Mouse (Mus musculus) embryonic facial prominence, embryonic 14.5 days (tissue): ENCODE results near the gene Frat2. TPM values are rescaled to one million over a fixed set of nuclear protein-coding genes. Genes with fewer than 3 reads are reported as not detected.

Experiments
- ATAC-seq: fragments of 200-750 bp; cut with Nextera tagmentation; 2 replicates; pipeline ENCODE4 v1.8.0; 2017; ENCODE audit warnings: low read depth, moderate number of reproducible peaks, moderate TSS enrichment
- DNase-seq: peaks from one replicate; pipeline ENCODE4 v3.0.0-alpha.2; 2015; ENCODE audit warnings: low spot score
- H3K27ac ChIP-seq: fragments of 300-500 bp; sonication (generic); replicated peaks from 2 replicates; pipeline ENCODE4 v1.5.1; 2014; ENCODE audit warnings: low read depth, mild to moderate bottlenecking, low read length, moderate library complexity
- H3K27me3 ChIP-seq: fragments of 300-500 bp; sonication (generic); replicated peaks from 2 replicates; pipeline ENCODE4 v1.6.1; 2014; ENCODE audit warnings: low read length; ENCODE audit not compliant: control insufficient read depth, insufficient read depth
- H3K36me3 ChIP-seq: fragments of 300-500 bp; sonication (generic); 2 replicates; pipeline ENCODE4 v1.6.1; 2014; ENCODE audit warnings: low read length, mixed read lengths; ENCODE audit not compliant: control insufficient read depth, insufficient read depth
- H3K4me1 ChIP-seq: fragments of 300-500 bp; sonication (generic); 2 replicates; pipeline ENCODE4 v1.6.1; 2014; ENCODE audit warnings: antibody characterized with exemption, low read length; ENCODE audit not compliant: control insufficient read depth, insufficient read depth
- H3K4me2 ChIP-seq: fragments of 300-500 bp; sonication (generic); 2 replicates; pipeline ENCODE4 v1.6.1; 2014; ENCODE audit warnings: low read depth, mild to moderate bottlenecking, low read length, moderate library complexity, mixed read lengths
- H3K4me3 ChIP-seq: fragments of 300-500 bp; sonication (generic); 2 replicates; pipeline ENCODE4 v1.5.1; 2014; ENCODE audit warnings: low read depth, mild to moderate bottlenecking, low read length
- H3K9ac ChIP-seq: fragments of 300-500 bp; sonication (generic); 2 replicates; pipeline ENCODE4 v1.6.1; 2014; ENCODE audit warnings: low read depth, mild to moderate bottlenecking, low read length, moderate library complexity, mixed read lengths
- H3K9me3 ChIP-seq: fragments of 300-500 bp; sonication (generic); 2 replicates; pipeline ENCODE4 v1.6.1; 2016; ENCODE audit warnings: low read length; ENCODE audit not compliant: control insufficient read depth
- WGBS: fragments of 180-500 bp; shearing (Covaris S2); extraction: QIAGEN DNeasy Blood & Tissue Kit; methylation state at CpG from one replicate; pipeline ENCODE4 v1.1.7; 2014; 5-methylcytosine and 5-hydroxymethylcytosine counted together
- polyA plus RNA-seq: library from polyadenylated mRNA; unstranded; fragments of >200 nt; fragmentation: Nextera tagmentation; extraction: Ambion mirVana; gene quantifications from 2 replicates; pipeline ENCODE4 v1.2.1, GENCODE M21; 2014

Frat2 gene
- polyA plus RNA-seq, result 2.8 and 3.2 TPM in 2 replicates

- H3K27me3 ChIP-seq, result 0 out of 2 replicates have a peak, but pooled peaks cover 4% of the 10 kb centered on the region
- no peaks in the 10 kb centered on the region for H3K9me3 ChIP-seq
- H3K4me1 ChIP-seq, result peaks cover 19% of the 10 kb centered on the region
- H3K36me3 ChIP-seq, result no peaks in the 10 kb centered on the region
- H3K4me3 ChIP-seq, result peak within 1 kb of the TSS; percentile 74
- H3K9ac ChIP-seq, result peak within 1 kb of the TSS; percentile 79
- peak; percentile 94 for ATAC-seq
- peak; percentile 95 for DNase-seq
- H3K4me2 ChIP-seq, result peak within 1 kb of the TSS; percentile 99
- WGBS, result under 1% methylated on average over 63 of the region's 72 CpGs
- H3K27ac ChIP-seq, result peak within 1 kb of the TSS; percentile 90
Measured at GRCm38 (mm10) chr19:41847992-41848851, at the start of gene Frat2. Frat2 (minus strand) TSS chr19:41848132.

- peaks cover 3% of the 10 kb centered on the region; the same call in 1 of the 2 replicates for H3K4me1 ChIP-seq
- 17% methylated on average over 18 of the region's 18 CpGs for WGBS
- H3K4me2 ChIP-seq, result peak overlapping the region; percentile 75
- H3K9me3 ChIP-seq, result no peaks in the 10 kb centered on the region
- H3K27me3 ChIP-seq, result no peaks in the 10 kb centered on the region
- DNase-seq, result no peak
- H3K9ac ChIP-seq, result peak overlapping the region; percentile 57
- peaks cover 10% of the 10 kb centered on the region; the same call in 1 of the 2 replicates for H3K36me3 ChIP-seq
- H3K27ac ChIP-seq, result no peak overlapping the region; the same call in 1 of the 2 replicates
- H3K4me3 ChIP-seq, result peak overlapping the region; percentile 62
- peak; percentile 15; the same call in 1 of the 2 replicates for ATAC-seq
Measured at GRCm38 (mm10) chr19:41896319-41896711, 48.4 kb upstream of the Frat2 start.

- Histone ChIP-seq H3K36me3 (peaks cover 16% of the 10 kb centered on the region; the same call in 1 of the 2 replicates), H3K9ac (peak within 1 kb of the TSS; percentile 57)
Measured at GRCm38 (mm10) chr19:41895460-41896318, 47.8 kb upstream of the Frat2 start, which contains the start of gene Rrp12. Rrp12 (minus strand) TSS chr19:41896173.

GRCm38 (mm10) chr19:41894959-41895358 is 47.0 kb upstream of the Frat2 start:
- H3K4me3 ChIP-seq, result peak overlapping the region; percentile 62
- no peak for ATAC-seq
- H3K27me3 ChIP-seq, result no peaks in the 10 kb centered on the region
- H3K9me3 ChIP-seq, result no peaks in the 10 kb centered on the region
- DNase-seq, result no peak
- H3K9ac ChIP-seq, result peak overlapping the region; percentile 57
- 50% methylated on average over 7 of the region's 7 CpGs for WGBS
- H3K27ac ChIP-seq, result no peak overlapping the region
- H3K4me1 ChIP-seq, result peaks cover 3% of the 10 kb centered on the region; the same call in 1 of the 2 replicates
- peaks cover 23% of the 10 kb centered on the region for H3K36me3 ChIP-seq
- H3K4me2 ChIP-seq, result peak overlapping the region; percentile 75

More at GRCm38 (mm10) chr19:41895460-41896318, 47.8 kb upstream of the Frat2 start, which contains the start of gene Rrp12:
- Histone ChIP-seq H3K4me2 (peak within 1 kb of the TSS; percentile 75), H3K27ac (no peak within 1 kb of the TSS; the same call in 1 of the 2 replicates), H3K27me3 (no peaks in the 10 kb centered on the region), H3K4me1 (peaks cover 3% of the 10 kb centered on the region; the same call in 1 of the 2 replicates), H3K9me3 (no peaks in the 10 kb centered on the region), H3K4me3 (peak within 1 kb of the TSS; percentile 62)
- under 1% methylated on average over 27 of the region's 46 CpGs for WGBS
- DNase-seq (peak; percentile 96), ATAC-seq (peak; percentile 93)

GRCm38 (mm10) chr19:41888191-41888590 is 40.3 kb upstream of the Frat2 start:
- peaks cover 83% of the 10 kb centered on the region for H3K36me3 ChIP-seq
- no peak for ATAC-seq
- H3K4me1 ChIP-seq, result no peaks in the 10 kb centered on the region

GRCm38 (mm10) chr19:41883882-41884281 is 36.0 kb upstream of the Frat2 start:
- Histone ChIP-seq H3K4me3 (no peak overlapping the region), H3K36me3 (peaks cover 73% of the 10 kb centered on the region), H3K9ac (no peak overlapping the region), H3K4me1 (no peaks in the 10 kb centered on the region), H3K4me2 (no peak overlapping the region), H3K27ac (no peak overlapping the region), H3K27me3 (no peaks in the 10 kb centered on the region), H3K9me3 (no peaks in the 10 kb centered on the region)
- ATAC-seq, result no peak
- no peak for DNase-seq
- WGBS, result 91% methylated on average over 9 of the region's 9 CpGs

More at GRCm38 (mm10) chr19:41888191-41888590, 40.3 kb upstream of the Frat2 start:
- Histone ChIP-seq H3K27me3 (no peaks in the 10 kb centered on the region), H3K4me3 (no peak overlapping the region), H3K9ac (no peak overlapping the region), H3K9me3 (no peaks in the 10 kb centered on the region), H3K4me2 (no peak overlapping the region), H3K27ac (no peak overlapping the region)
- no peak for DNase-seq

GRCm38 (mm10) chr19:41881842-41882241 is 33.9 kb upstream of the Frat2 start:
- no peaks in the 10 kb centered on the region for H3K27me3 ChIP-seq
- WGBS, result 96% methylated on average over 4 of the region's 4 CpGs
- no peak overlapping the region for H3K4me3 ChIP-seq
- H3K9ac ChIP-seq, result no peak overlapping the region
- H3K9me3 ChIP-seq, result no peaks in the 10 kb centered on the region
- no peak for ATAC-seq
- H3K4me2 ChIP-seq, result no peak overlapping the region
- peaks cover 69% of the 10 kb centered on the region for H3K36me3 ChIP-seq
- DNase-seq, result no peak
- no peak overlapping the region for H3K27ac ChIP-seq
- no peaks in the 10 kb centered on the region for H3K4me1 ChIP-seq

- no peak overlapping the region for H3K9ac ChIP-seq
- no peaks in the 10 kb centered on the region for H3K27me3 ChIP-seq
- no peak overlapping the region for H3K27ac ChIP-seq
- no peak overlapping the region for H3K4me2 ChIP-seq
- H3K36me3 ChIP-seq, result peaks cover 82% of the 10 kb centered on the region
- DNase-seq (no peak), ATAC-seq (no peak)
- H3K4me3 ChIP-seq, result no peak overlapping the region
- 90% methylated on average over 14 of the region's 14 CpGs for WGBS
- H3K9me3 ChIP-seq, result no peaks in the 10 kb centered on the region
- no peaks in the 10 kb centered on the region for H3K4me1 ChIP-seq
Measured at GRCm38 (mm10) chr19:41874356-41874755, 26.4 kb upstream of the Frat2 start.
